Mouse (Mus musculus) lung, postnatal 0 days (tissue): ENCODE results near the gene Hspb1. TPM values are rescaled to one million over a fixed set of nuclear protein-coding genes. Genes with fewer than 3 reads are reported as not detected.
A peak's percentile ranks its signal among the peaks of the same experiment; 100 is the strongest.

Source experiments
- ATAC-seq: fragments of 200-750 bp; cut with Nextera tagmentation; 2 replicates; pipeline ENCODE4 v1.8.0; 2017; ENCODE audit warnings: moderate library complexity
- DNase-seq: peaks from one replicate; pipeline ENCODE4 v3.0.0-alpha.2; 2016; ENCODE audit warnings: low spot score
- H3K27ac ChIP-seq: fragments of 300-500 bp; sonication (generic); 2 replicates; pipeline ENCODE4 v1.5.1; 2014; ENCODE audit warnings: antibody characterized with exemption, mild to moderate bottlenecking, low read length, mixed read lengths
- H3K27me3 ChIP-seq: fragments of 300-500 bp; sonication (generic); replicated peaks from 2 replicates; pipeline ENCODE4 v1.6.1; 2014; ENCODE audit warnings: low read length, mixed read lengths; ENCODE audit not compliant: insufficient read depth
- H3K36me3 ChIP-seq: fragments of 300-500 bp; sonication (generic); 2 replicates; pipeline ENCODE4 v1.6.1; 2014; ENCODE audit warnings: low read length, mixed read lengths; ENCODE audit not compliant: insufficient read depth
- H3K4me1 ChIP-seq: fragments of 300-500 bp; sonication (generic); 2 replicates; pipeline ENCODE4 v1.6.1; 2014; ENCODE audit warnings: antibody characterized with exemption, low read depth, low read length, mixed read lengths; ENCODE audit not compliant: insufficient read depth
- H3K4me2 ChIP-seq: fragments of 300-500 bp; sonication (generic); replicated peaks from 2 replicates; pipeline ENCODE4 v1.6.1; 2014; ENCODE audit warnings: low read depth, mild to moderate bottlenecking, low read length, moderate library complexity, mixed read lengths
- H3K4me3 ChIP-seq: fragments of 300-500 bp; sonication (generic); 2 replicates; pipeline ENCODE4 v1.5.1; 2014; ENCODE audit warnings: low read depth, low read length
- H3K9ac ChIP-seq: fragments of 300-500 bp; sonication (generic); replicated peaks from 2 replicates; pipeline ENCODE4 v1.6.1; 2014; ENCODE audit warnings: low read depth, mild to moderate bottlenecking
- H3K9me3 ChIP-seq: fragments of 300-500 bp; sonication (generic); 2 replicates; pipeline ENCODE4 v1.6.1; 2016; ENCODE audit warnings: low read length, mixed read lengths
- CTCF ChIP-seq: IDR thresholded peaks from 2 replicates; pipeline ENCODE4 v1.5.1; 2016; ENCODE audit warnings: antibody characterized with exemption, mild to moderate bottlenecking
- EP300 ChIP-seq: IDR thresholded peaks from 2 replicates; pipeline ENCODE4 v1.6.1; 2016; ENCODE audit warnings: antibody characterized with exemption, mild to moderate bottlenecking, control low read depth
- WGBS: fragments of 180-500 bp; shearing (Covaris S2); extraction: QIAGEN DNeasy Blood & Tissue Kit; methylation state at CpG from one replicate; pipeline ENCODE4 v1.1.7; 2014; 5-methylcytosine and 5-hydroxymethylcytosine counted together
- polyA plus RNA-seq: library from polyadenylated mRNA; unstranded; fragments of >200 nt; fragmentation: Nextera tagmentation; extraction: Ambion mirVana; gene quantifications from 2 replicates; pipeline ENCODE4 v1.2.1, GENCODE M21; 2015

Gene Hspb1
- 198 and 248 TPM in 2 replicates for polyA plus RNA-seq

DNA sequence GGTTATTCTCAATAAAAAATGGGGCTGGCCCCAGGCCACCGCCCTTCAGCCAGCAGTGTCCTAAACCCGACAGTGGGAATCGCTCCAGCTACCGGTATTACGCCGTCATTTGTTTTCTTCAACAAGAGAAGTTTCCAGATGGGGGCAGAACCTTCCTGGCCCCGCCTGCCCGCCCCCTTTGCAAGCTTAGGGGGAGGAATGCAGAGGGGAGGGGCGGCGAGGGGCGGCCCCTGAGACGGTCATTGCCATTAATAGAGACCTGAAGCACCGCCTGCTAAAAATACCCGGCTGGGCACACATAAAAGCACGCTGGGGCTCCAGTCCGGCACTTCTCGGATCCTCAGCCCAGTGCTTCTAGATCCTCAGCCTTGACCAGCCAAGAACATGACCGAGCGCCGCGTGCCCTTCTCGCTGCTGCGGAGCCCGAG, at the start of gene Hspb1:
Hspb1 (plus strand) TSS at position 245 of the 428 bp plus-strand sequence.
- peak within 1 kb of the TSS; percentile 43 for H3K4me3 ChIP-seq
- peak within 1 kb of the TSS; percentile 77 for H3K27ac ChIP-seq
- 1% methylated on average over 20 of the region's 24 CpGs for WGBS
- peak within 1 kb of the TSS; percentile 57 for H3K4me2 ChIP-seq
- peak; percentile 97 for DNase-seq
- no peaks in the 10 kb centered on the region for H3K4me1 ChIP-seq
- peak; percentile 95 for ATAC-seq
- no peaks in the 10 kb centered on the region for H3K36me3 ChIP-seq
- peak within 1 kb of the TSS; percentile 54 for H3K9ac ChIP-seq
- TF ChIP-seq CTCF, result peak; percentile 36; the same call in 1 of the 2 replicates
- peak; percentile 83 for TF ChIP-seq EP300
- no peaks in the 10 kb centered on the region for H3K27me3 ChIP-seq
- H3K9me3 ChIP-seq, result no peaks in the 10 kb centered on the region

GRCm38 (mm10) chr5:135841651-135842050, 46.1 kb upstream of the Hspb1 start:
- Histone ChIP-seq H3K27me3 (no peaks in the 10 kb centered on the region), H3K4me1 (no peaks in the 10 kb centered on the region), H3K4me2 (no peak overlapping the region), H3K9me3 (no peaks in the 10 kb centered on the region), H3K4me3 (no peak overlapping the region), H3K9ac (no peak overlapping the region), H3K36me3 (no peaks in the 10 kb centered on the region), H3K27ac (no peak overlapping the region)
- TF ChIP-seq EP300, result no peak
- no peak for TF ChIP-seq CTCF
- DNase-seq (no peak), ATAC-seq (no peak)
- 68% methylated on average over 6 of the region's 6 CpGs for WGBS

GRCm38 (mm10) chr5:135843418-135843817, 44.3 kb upstream of the Hspb1 start:
- DNase-seq, result peak; percentile 45
- Histone ChIP-seq H3K27ac (no peak overlapping the region), H3K9ac (no peak overlapping the region), H3K27me3 (no peaks in the 10 kb centered on the region), H3K9me3 (no peaks in the 10 kb centered on the region), H3K36me3 (no peaks in the 10 kb centered on the region), H3K4me3 (no peak overlapping the region), H3K4me2 (no peak overlapping the region), H3K4me1 (no peaks in the 10 kb centered on the region)
- TF ChIP-seq EP300 (no peak), CTCF (no peak)
- WGBS, result 19% methylated on average over 5 of the region's 5 CpGs
- ATAC-seq, result no peak

DNA sequence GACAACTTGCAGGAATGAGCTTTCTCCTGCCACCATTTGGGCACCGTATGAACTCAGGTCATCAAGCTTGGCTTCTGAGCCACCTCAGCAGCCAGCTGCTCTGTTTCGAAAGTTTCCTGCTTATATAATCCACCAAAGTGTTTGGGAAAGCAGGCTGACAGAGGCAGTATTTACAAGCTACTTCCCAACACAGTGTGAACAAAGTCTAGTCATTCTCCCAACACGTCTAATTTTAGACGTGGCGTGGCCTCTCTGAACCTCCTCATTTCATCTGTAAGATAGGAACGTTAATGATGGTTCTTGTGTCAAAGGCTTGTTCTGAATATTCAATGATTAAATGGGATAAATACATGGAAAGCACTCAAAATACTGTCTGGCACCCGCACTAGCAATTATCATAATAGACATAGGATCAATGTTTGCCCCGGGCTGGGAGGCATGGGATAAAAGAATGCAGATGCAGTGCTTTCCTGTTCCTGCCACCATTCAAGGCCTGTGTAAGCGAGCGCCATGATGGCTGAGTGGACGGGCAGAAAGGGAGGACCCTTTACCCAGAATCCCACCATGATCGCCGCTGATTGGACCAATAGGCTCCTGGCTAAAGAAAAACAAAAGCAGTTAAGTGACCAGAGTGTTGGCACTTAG, 41.9 kb upstream of the Hspb1 start:
- H3K27me3 ChIP-seq, result peaks cover 5% of the 10 kb centered on the region
- H3K27ac ChIP-seq, result no peak overlapping the region
- WGBS, result 66% methylated on average over 13 of the region's 13 CpGs
- ATAC-seq, result no peak
- H3K9ac ChIP-seq, result no peak overlapping the region
- DNase-seq, result no peak
- H3K4me2 ChIP-seq, result no peak overlapping the region
- no peaks in the 10 kb centered on the region for H3K9me3 ChIP-seq
- no peaks in the 10 kb centered on the region for H3K4me1 ChIP-seq
- TF ChIP-seq EP300 (no peak), CTCF (no peak)
- no peak overlapping the region for H3K4me3 ChIP-seq
- H3K36me3 ChIP-seq, result no peaks in the 10 kb centered on the region

- ATAC-seq, result no peak
- Histone ChIP-seq H3K9me3 (no peaks in the 10 kb centered on the region), H3K9ac (no peak overlapping the region), H3K4me1 (no peaks in the 10 kb centered on the region), H3K36me3 (no peaks in the 10 kb centered on the region), H3K27me3 (peaks cover 18% of the 10 kb centered on the region), H3K4me3 (no peak overlapping the region), H3K4me2 (no peak overlapping the region), H3K27ac (no peak overlapping the region)
- 72% methylated on average over 4 of the region's 4 CpGs for WGBS
- TF ChIP-seq CTCF (no peak), EP300 (no peak)
- no peak for DNase-seq
Measured at GRCm38 (mm10) chr5:135847460-135847859, 40.3 kb upstream of the Hspb1 start.

DNA sequence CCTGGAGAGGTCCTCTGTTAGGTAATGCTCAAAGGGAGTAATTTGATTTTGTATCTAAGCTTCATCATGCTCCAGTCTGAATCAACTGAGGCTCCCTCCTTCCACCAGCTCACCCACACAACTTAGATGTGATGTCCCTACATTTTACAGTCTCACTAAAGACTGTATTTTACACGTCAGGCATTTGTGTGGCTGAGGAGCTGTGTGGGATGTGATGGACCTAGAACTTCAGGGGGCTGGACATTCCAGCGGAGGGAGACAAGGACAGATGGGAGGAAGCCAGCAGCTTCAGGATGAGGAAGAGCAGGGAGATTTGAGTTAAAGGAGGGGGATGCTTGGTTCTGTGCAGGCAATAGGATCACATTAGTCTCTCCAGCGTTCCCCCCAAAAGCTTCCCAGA, 39.8 kb upstream of the Hspb1 start:
- TF ChIP-seq CTCF (no peak), EP300 (no peak)
- Histone ChIP-seq H3K9me3 (no peaks in the 10 kb centered on the region), H3K4me2 (no peak overlapping the region), H3K27me3 (peaks cover 20% of the 10 kb centered on the region), H3K9ac (no peak overlapping the region), H3K36me3 (no peaks in the 10 kb centered on the region), H3K4me3 (no peak overlapping the region), H3K27ac (no peak overlapping the region), H3K4me1 (no peaks in the 10 kb centered on the region)
- 88% methylated on average over 3 of the region's 3 CpGs for WGBS
- no peak for DNase-seq
- no peak for ATAC-seq

GRCm38 (mm10) chr5:135851024-135851423, 36.7 kb upstream of the Hspb1 start:
- H3K9me3 ChIP-seq, result no peaks in the 10 kb centered on the region
- no peak for ATAC-seq
- DNase-seq, result peak; percentile 30

More at GRCm38 (mm10) chr5:135851024-135851423, 36.7 kb upstream of the Hspb1 start:
- no peak overlapping the region for H3K4me2 ChIP-seq
- TF ChIP-seq CTCF (no peak), EP300 (no peak)
- H3K4me1 ChIP-seq, result no peaks in the 10 kb centered on the region
- no peak overlapping the region for H3K4me3 ChIP-seq
- no peak overlapping the region for H3K9ac ChIP-seq
- H3K27ac ChIP-seq, result no peak overlapping the region
- 1% methylated on average over 15 of the region's 15 CpGs for WGBS
- peaks cover 33% of the 10 kb centered on the region for H3K27me3 ChIP-seq
- H3K36me3 ChIP-seq, result no peaks in the 10 kb centered on the region
